Mouse (Mus musculus): ENCODE measurements at regions not wholly inside any gene's neighbourhood (a gene's known extent, or its start where the extent isn't known, plus 50 kb on each side); places are given as distances from the start of the nearest gene placed in this dataset.

GRCm38 (mm10) chr1:117497003-117497402, 199.9 kb upstream of the Gm28363 start:
- TF ChIP-seq CTCF (conservative IDR thresholded peaks at IDR 0.05; ENCODE audit: low read length) (no peak), POU5F1 (IDR thresholded peaks at IDR 0.05; ENCODE audit: borderline replicate concordance, low read length) (no peak), NANOG (IDR thresholded peaks at IDR 0.05; ENCODE audit: borderline replicate concordance, low read length) (no peak)
